Mouse (Mus musculus) stomach, postnatal 0 days (tissue): Measurements from ENCODE around the gene Ldha. TPM values are rescaled to one million over a fixed set of nuclear protein-coding genes. Genes with fewer than 3 reads are reported as not detected.

Experiments
- ATAC-seq: fragments of 200-750 bp; cut with Nextera tagmentation; 2 replicates; pipeline ENCODE4 v1.8.0; 2017; ENCODE audit not compliant: low FRiP score, low TSS enrichment
- DNase-seq: peaks from one replicate; pipeline ENCODE4 v3.0.0-alpha.2; 2016; ENCODE audit warnings: low spot score
- H3K27ac ChIP-seq: fragments of 300-500 bp; sonication (generic); replicated peaks from 2 replicates; pipeline ENCODE4 v1.5.1; 2014; ENCODE audit warnings: mild to moderate bottlenecking, control low read depth
- H3K27me3 ChIP-seq: fragments of 300-500 bp; sonication (generic); 2 replicates; pipeline ENCODE4 v1.6.1; 2014; ENCODE audit warnings: low read length; ENCODE audit not compliant: control insufficient read depth, insufficient read depth
- H3K36me3 ChIP-seq: fragments of 300-500 bp; sonication (generic); 2 replicates; pipeline ENCODE4 v1.6.1; 2014; ENCODE audit warnings: low read length, mixed read lengths; ENCODE audit not compliant: control insufficient read depth, insufficient read depth
- H3K4me1 ChIP-seq: fragments of 300-500 bp; sonication (generic); replicated peaks from 2 replicates; pipeline ENCODE4 v1.6.1; 2014; ENCODE audit warnings: antibody characterized with exemption; ENCODE audit not compliant: control insufficient read depth, insufficient read depth
- H3K4me2 ChIP-seq: fragments of 300-500 bp; sonication (generic); replicated peaks from 2 replicates; pipeline ENCODE4 v1.6.1; 2014; ENCODE audit warnings: low read depth, mild to moderate bottlenecking, control low read depth, moderate library complexity
- H3K4me3 ChIP-seq: fragments of 300-500 bp; sonication (generic); 2 replicates; pipeline ENCODE4 v1.5.1; 2014; ENCODE audit warnings: low read depth, low read length, control low read depth
- H3K9ac ChIP-seq: fragments of 300-500 bp; sonication (generic); 2 replicates; pipeline ENCODE4 v1.6.1; 2014; ENCODE audit warnings: mild to moderate bottlenecking, low read length, control low read depth, mixed read lengths
- H3K9me3 ChIP-seq: fragments of 300-500 bp; sonication (generic); 2 replicates; pipeline ENCODE4 v1.6.1; 2016; ENCODE audit warnings: low read length; ENCODE audit not compliant: control insufficient read depth
- CTCF ChIP-seq: IDR thresholded peaks from 2 replicates; pipeline ENCODE4 v1.5.1; 2016; ENCODE audit warnings: antibody characterized with exemption, low read depth, mild to moderate bottlenecking, moderate library complexity
- EP300 ChIP-seq: optimal IDR thresholded peaks from 2 replicates; pipeline ENCODE3; 2016; ENCODE audit warnings: antibody characterized with exemption
- WGBS: fragments of 180-500 bp; shearing (Covaris S2); extraction: QIAGEN DNeasy Blood & Tissue Kit; methylation state at CpG from one replicate; pipeline ENCODE4 v1.1.7; 2014; 5-methylcytosine and 5-hydroxymethylcytosine counted together
- polyA plus RNA-seq: library from polyadenylated mRNA; unstranded; fragments of >200 nt; fragmentation: Nextera tagmentation; extraction: Ambion mirVana; gene quantifications from 2 replicates; pipeline ENCODE4 v1.2.1, GENCODE M21; 2015

Ldha gene
- polyA plus RNA-seq, 1 experiment from 2014 or later = 816 TPM

DNA sequence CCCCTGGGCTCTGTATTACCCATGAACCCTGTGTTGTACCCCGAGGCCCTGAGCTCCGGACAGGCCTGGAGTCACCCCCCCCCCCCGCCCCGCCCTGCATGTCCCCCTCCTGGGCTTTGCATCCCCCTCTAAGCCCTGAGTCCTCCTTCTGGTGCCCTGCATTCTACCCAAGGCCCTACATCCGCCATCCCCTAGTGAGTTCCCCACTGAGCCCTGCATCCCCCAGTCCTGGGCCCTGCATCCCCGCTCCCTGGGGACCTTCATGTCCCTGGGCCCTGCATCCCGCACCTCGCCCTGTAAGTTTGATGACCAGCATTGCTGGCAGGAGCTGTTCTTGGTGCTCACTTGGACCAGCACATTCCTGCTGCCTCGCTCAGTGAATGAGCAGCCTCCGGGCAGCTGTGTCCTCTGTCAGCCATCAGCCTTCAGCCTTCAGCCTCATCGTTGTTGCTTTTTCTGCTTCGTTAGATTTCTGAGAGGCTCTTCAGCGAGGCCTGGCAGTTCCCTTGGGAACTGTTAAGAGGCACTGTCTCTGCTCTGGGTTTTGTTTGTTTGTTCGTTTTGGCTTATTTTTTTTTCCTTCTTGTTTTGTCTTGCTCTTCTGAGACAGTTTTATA is 6.2 kb upstream of the Ldha start:
- Histone ChIP-seq H3K9me3 (no peaks in the 10 kb centered on the region), H3K9ac (no peak overlapping the region), H3K27me3 (no peaks in the 10 kb centered on the region), H3K4me2 (no peak overlapping the region), H3K27ac (no peak overlapping the region), H3K4me1 (no peaks in the 10 kb centered on the region), H3K36me3 (no peaks in the 10 kb centered on the region), H3K4me3 (no peak overlapping the region)
- no peak for ATAC-seq
- TF ChIP-seq CTCF = no peak
- TF ChIP-seq EP300 = no peak
- WGBS = 67% methylated on average over 11 of the region's 14 CpGs
- no peak for DNase-seq

DNA sequence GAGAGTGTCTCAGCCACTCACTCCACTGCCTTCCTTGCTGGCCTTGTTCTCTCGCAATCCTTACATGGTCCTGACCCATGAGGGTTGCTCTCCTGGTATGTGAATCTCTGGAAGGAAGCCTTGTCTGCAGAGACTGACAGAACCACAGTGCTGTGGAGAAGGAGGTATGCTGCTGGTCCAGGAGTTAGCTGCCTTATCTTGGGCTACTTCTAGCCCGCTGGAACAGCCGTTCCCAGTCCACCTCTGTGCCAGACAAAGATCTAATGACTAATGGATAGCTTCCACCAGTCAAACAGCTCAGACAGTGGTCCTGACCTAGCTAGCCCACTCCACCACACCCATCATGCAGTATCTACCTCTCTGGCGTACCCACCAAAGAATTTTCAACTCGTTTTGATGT is 4.9 kb upstream of the Ldha start:
- no peak overlapping the region for H3K4me2 ChIP-seq
- TF ChIP-seq EP300 (no peak), CTCF (no peak)
- no peak for DNase-seq
- H3K9me3 ChIP-seq = no peaks in the 10 kb centered on the region
- no peaks in the 10 kb centered on the region for H3K27me3 ChIP-seq
- H3K4me3 ChIP-seq = no peak overlapping the region
- no peaks in the 10 kb centered on the region for H3K36me3 ChIP-seq
- WGBS = 80% methylated on average over 5 of the region's 5 CpGs
- ATAC-seq = no peak
- H3K9ac ChIP-seq = no peak overlapping the region
- H3K4me1 ChIP-seq = no peaks in the 10 kb centered on the region; the same call in 1 of the 2 replicates
- H3K27ac ChIP-seq = no peak overlapping the region

DNA sequence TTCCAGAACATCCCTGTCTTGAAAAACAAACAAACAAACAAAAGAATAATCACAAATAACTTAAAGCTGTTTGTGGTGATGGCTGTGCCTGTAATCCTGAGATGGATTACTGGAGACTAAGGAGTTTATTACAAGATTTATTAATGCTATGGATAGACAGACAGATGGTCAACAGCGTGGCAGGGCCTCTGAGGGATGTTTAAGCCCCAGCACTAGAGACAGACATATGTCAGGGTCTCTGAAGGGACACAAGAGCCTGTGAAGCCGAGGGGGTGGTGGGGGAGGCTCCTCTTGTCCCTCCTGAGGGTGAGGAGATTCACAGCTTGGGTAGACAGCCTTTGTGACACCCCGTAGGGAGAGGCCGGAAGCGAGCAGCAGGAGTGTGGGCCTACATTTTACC is 4.2 kb upstream of the Ldha start:
- no peaks in the 10 kb centered on the region; the same call in 1 of the 2 replicates for H3K4me1 ChIP-seq
- WGBS = 86% methylated on average over 5 of the region's 5 CpGs
- TF ChIP-seq CTCF (no peak), EP300 (no peak)
- DNase-seq = no peak
- no peak for ATAC-seq
- no peaks in the 10 kb centered on the region for H3K9me3 ChIP-seq
- no peak overlapping the region for H3K4me3 ChIP-seq
- no peaks in the 10 kb centered on the region for H3K36me3 ChIP-seq
- H3K4me2 ChIP-seq = no peak overlapping the region
- H3K27ac ChIP-seq = no peak overlapping the region
- no peaks in the 10 kb centered on the region for H3K27me3 ChIP-seq
- no peak overlapping the region for H3K9ac ChIP-seq

DNA sequence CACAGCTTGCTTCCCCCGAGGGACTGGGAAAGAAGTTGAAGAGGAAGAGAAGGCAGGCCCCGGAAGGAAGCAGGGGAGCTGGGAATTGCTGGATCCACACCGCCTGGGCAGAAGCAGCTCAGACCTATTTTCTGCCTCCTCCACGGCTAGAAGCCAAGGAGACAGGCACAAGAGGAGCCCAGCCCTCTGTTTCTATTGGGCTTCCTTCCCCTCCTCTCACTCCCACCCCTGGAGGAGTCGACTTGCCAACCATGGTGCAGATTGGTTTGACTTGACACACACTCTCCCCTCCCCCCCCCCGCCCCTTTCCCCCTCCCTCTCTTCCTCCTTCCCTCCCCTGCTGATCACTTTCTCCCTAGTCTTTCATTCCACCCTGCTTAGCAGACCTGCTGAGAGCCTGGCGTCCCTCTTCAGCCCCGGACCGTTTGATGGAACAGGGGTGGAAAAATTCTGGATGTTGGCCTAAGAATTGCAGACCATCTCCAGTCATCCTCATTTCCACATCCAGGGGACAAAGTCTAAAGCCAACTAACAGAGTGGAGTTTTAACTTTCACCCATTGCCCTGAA is 3.1 kb upstream of the Ldha start:
- Histone ChIP-seq H3K36me3 (no peaks in the 10 kb centered on the region), H3K4me3 (no peak overlapping the region), H3K4me1 (no peaks in the 10 kb centered on the region; the same call in 1 of the 2 replicates), H3K9me3 (no peaks in the 10 kb centered on the region), H3K27me3 (no peaks in the 10 kb centered on the region), H3K27ac (peak overlapping the region; percentile 92), H3K9ac (peak overlapping the region; percentile 32; the same call in 1 of the 2 replicates), H3K4me2 (peak overlapping the region; percentile 31)
- WGBS = 10% methylated on average over 9 of the region's 9 CpGs
- no peak; the same call in 1 of the 2 replicates for ATAC-seq
- TF ChIP-seq EP300 (no peak), CTCF (no peak)
- DNase-seq = peak; percentile 46

DNA sequence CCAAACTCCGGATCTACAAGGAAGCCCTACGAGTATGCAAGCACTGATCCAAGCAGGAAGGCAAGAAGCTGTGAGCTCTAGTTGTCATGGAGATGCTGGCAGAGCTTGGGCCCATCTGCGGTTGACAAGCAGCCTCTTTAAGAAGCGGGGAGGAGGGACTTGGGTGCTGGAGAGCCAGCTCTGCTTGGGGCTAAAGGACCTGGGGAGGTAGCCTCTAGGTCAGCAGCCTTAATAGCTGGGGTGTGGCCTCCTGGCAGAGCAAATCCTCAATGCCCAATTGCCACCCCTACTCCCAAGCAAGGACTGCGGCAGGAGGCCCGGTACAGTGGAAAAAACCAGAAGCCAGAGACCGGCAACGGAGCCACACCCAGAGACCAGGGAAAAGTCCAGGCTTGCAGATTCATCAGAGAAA is 2.4 kb upstream of the Ldha start:
- no peaks in the 10 kb centered on the region for H3K27me3 ChIP-seq
- H3K4me3 ChIP-seq = no peak overlapping the region
- DNase-seq (peak; percentile 66), ATAC-seq (peak; percentile 67)
- H3K9ac ChIP-seq = no peak overlapping the region
- TF ChIP-seq EP300 = no peak
- TF ChIP-seq CTCF = no peak
- no peaks in the 10 kb centered on the region; the same call in 1 of the 2 replicates for H3K4me1 ChIP-seq
- peak overlapping the region; percentile 92 for H3K27ac ChIP-seq
- 1% methylated on average over 8 of the region's 8 CpGs for WGBS
- H3K4me2 ChIP-seq = peak overlapping the region; percentile 40
- H3K36me3 ChIP-seq = no peaks in the 10 kb centered on the region
- no peaks in the 10 kb centered on the region for H3K9me3 ChIP-seq

DNA sequence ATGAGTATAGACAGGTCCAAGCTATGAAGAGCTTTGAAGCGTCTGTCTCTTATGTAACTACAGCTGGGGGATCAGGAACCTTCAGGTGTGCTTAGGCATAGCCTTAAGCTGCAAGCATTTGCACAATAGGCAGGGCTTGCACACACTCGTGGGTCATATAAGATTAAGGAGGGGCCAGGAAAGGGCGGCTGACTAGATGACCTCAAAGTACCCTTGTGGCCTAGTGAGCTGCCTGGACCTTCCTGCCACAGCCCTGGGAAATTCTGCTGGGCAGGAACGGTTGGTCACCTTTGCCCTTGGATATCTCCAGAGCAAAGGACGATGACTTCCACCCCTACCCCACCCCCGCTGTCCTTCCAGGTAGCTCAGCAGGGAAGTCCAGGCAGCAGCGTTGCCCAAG is 1.8 kb upstream of the Ldha start:
- Histone ChIP-seq H3K4me2 (peak overlapping the region; percentile 40), H3K4me1 (no peaks in the 10 kb centered on the region; the same call in 1 of the 2 replicates), H3K4me3 (no peak overlapping the region), H3K9ac (no peak overlapping the region), H3K9me3 (no peaks in the 10 kb centered on the region), H3K27ac (peak overlapping the region; percentile 92), H3K27me3 (no peaks in the 10 kb centered on the region), H3K36me3 (no peaks in the 10 kb centered on the region)
- ATAC-seq (peak; percentile 72), DNase-seq (peak; percentile 53)
- TF ChIP-seq CTCF (no peak), EP300 (no peak)
- WGBS = 38% methylated on average over 7 of the region's 7 CpGs
